Mouse (Mus musculus) cerebellum, postnatal 14 days (tissue): ENCODE data around the gene Prelid3b.

Experiments used
- DNase-seq, 2 experiments: peaks; one replicate each; pipeline ENCODE4 v3.0.0; 2021; ENCODE audit warnings: mixed read lengths in 2 of 2

Gene Prelid3b

DNA sequence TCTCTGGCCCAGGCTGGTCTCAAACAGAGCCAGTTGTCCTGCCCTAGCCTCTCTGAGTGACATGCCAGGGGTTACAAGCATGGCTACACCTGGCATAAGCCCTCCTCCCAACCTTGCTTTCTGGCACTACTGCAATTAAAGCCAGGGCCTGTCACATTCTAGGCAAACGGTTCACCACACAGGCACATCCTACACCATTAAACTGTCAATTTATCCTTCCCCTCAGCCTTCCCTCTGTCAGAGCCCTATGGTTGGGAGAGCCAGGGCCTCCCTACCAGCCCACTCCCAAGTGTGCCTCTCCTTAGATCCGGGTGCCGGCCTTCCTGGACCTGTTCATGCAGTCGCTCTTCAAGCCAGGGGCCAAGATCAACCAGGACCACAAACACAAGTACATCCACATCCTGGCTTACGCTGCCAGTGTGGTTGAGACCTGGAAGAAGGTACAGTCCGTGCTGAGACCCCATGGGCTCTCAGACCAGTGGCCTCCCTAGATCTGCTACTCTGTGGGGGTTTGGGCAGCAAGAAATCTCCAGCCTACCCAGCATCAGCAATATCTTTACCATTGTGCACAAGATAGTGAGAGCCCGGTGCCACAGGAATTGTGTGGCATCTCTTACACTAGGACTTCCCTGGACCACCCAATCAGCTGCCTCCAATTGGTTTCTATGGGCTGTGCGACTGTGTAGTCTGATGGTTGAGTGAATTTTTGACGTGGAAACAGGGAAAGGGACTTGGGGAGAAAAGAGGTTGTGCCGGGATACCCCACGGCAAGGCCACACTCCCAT, 48.4 kb downstream of the Prelid3b start:
- no peak for DNase-seq

GRCm38 (mm10) chr2:174421107-174421506, 51.8 kb downstream of the Prelid3b start:
- no peak for DNase-seq

- peak; percentile 94 to 96 for DNase-seq
Observed at GRCm38 (mm10) chr2:174415731-174416310, 57.1 kb downstream of the Prelid3b start, which contains the start of gene Nelfcd. TSS of gene Nelfcd (plus strand) at chr2:174415804.
